Mouse (Mus musculus) mammary gland, adult 2 months (tissue): Measurements from ENCODE around the gene Got2. TPM values are rescaled to one million over a fixed set of nuclear protein-coding genes. Genes with fewer than 3 reads are reported as not detected.

Source experiments
- polyA plus RNA-seq: library from polyadenylated mRNA; depleted of rRNA; stranded (reverse); fragments of >200 nt; gene quantifications from 2 replicates; pipeline ENCODE4 v1.2.3, GENCODE M21; 2012; ENCODE audit warnings: low replicate concordance; rRNA removed

The Got2 gene
- polyA plus RNA-seq: 50.9 and 119 TPM in 2 replicates

GRCm38 (mm10) chr8:95888285-95889136 is at the start of gene Got2:
Got2 (minus strand) TSS chr8:95888547.

GRCm38 (mm10) chr8:95853102-95853843 is 35.1 kb downstream of the Got2 start, which contains the start of gene Slc38a7:
Slc38a7 (minus strand) TSS chr8:95853539.

GRCm38 (mm10) chr8:95825162-95825561 is 63.2 kb downstream of the Got2 start, which contains the start of gene Sap18b:
Sap18b (plus strand) TSS chr8:95825346.

Other genes with a start within 250 kb of the Got2 start
- gene Ndrg4, start 211.6 kb downstream of the Got2 start, polyA plus RNA-seq: 22.4 and 26.3 TPM in 2 replicates
- gene Setd6, start 172.7 kb downstream of the Got2 start, polyA plus RNA-seq: 10.3 and 12.0 TPM in 2 replicates
- gene Cnot1, start 81.1 kb downstream of the Got2 start, polyA plus RNA-seq: 61.0 and 101 TPM in 2 replicates
- gene Sap18b, start 63.2 kb downstream of the Got2 start, polyA plus RNA-seq: 27.5 and 28.0 TPM in 2 replicates
- 27.0 and 30.9 TPM in 2 replicates for gene Slc38a7, start 35.0 kb downstream of the Got2 start, polyA plus RNA-seq